Mouse (Mus musculus): Measurements from ENCODE around the gene Snx6. TPM values are rescaled to one million over a fixed set of nuclear protein-coding genes. Genes with fewer than 3 reads are reported as not detected.

Gene Snx6
- polyA plus RNA-seq (2014; fragmentation: Nextera tagmentation; extraction: Ambion mirVana): 204 and 216 TPM in 2 replicates

DNA sequence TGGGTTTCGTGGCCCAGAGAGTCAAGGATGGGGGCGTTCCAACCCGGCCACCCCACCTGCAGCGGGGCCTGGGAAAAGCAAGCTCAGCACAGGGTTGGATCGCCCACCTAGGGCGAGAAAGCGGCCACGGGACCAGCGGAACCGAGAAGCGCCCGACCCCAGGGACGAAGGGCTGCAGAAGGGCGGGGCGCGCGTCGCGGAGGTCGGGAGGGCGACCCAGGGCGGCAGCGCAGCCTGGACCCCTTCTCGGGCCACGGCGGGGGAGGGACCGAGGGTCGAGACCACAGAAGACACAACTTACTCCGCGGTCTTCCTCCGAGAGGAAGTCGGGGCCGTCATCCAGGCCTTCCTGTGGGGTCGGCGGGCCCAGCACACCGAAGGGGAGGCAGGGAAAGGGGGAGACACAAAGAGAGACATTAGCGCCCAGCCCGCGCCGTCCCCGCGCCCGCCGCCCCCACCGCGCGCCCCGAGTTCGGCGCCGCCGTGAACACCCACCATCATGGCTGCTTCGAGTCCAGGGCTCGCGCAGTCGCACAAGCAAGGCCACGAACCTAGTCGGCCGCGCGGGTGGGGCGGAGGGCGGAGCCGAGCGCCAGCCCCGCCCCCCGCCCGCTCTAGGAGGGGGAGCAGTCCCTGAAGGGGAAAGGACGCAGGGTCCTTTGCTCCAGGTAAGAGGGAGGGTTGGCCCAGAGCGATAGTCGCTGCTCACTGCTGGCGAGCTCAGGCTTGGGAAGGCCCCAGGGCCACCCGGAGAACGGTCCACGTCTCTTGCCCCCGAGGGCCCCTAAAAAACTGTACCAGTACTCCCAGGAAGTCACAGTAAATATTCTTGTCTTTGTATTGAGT, at the start of gene Snx6:
Gene Snx6 (minus strand): TSS at position 551 of the 846 bp plus-strand sequence.
- Histone ChIP-seq H3K27ac (ENCODE audit: low read length) (peak within 1 kb of the TSS; percentile 85), H3K36me3 (ENCODE audit: control insufficient read depth, insufficient read depth, low read length) (no peaks in the 10 kb centered on the region; the same call in 1 of the 2 replicates), H3K9me3 (ENCODE audit: control insufficient read depth, low read depth, low read length) (no peaks in the 10 kb centered on the region), H3K4me3 (ENCODE audit: low read depth, low read length) (peak within 1 kb of the TSS; percentile 88), H3K27me3 (ENCODE audit: control insufficient read depth, insufficient read depth, low read length) (no peaks in the 10 kb centered on the region), H3K9ac (replicated peaks; ENCODE audit: low read depth, low read length) (peak within 1 kb of the TSS; percentile 93), H3K4me2 (replicated peaks; ENCODE audit: low read depth, low read length) (peak within 1 kb of the TSS; percentile 66), H3K4me1 (ENCODE audit: control insufficient read depth, insufficient read depth, low read length) (peaks cover 25% of the 10 kb centered on the region; the same call in 1 of the 2 replicates)
- ATAC-seq (ENCODE audit: insufficient number of reproducible peaks, insufficient read depth, low FRiP score, low read depth): peak; percentile 94
- under 1% methylated on average over 73 of the region's 76 CpGs for WGBS

DNA sequence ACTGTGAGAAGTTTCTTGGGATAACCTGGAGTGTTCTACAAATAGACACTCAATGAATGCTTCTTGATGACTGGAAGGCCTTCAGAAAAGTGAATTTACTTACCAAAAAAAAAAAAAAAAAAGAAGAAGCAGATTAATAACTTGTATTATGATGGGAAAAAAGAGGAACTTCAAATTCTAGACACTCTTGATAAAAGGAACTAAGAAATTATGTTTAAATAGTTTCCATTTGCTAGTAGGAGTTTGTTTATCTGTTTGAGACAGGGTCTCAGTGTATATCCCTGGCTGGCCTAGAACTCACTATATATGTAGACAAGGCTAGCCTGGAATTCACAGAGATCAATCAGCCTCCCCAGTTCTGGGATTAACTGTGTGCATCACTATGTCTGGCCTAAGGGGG, 48.9 kb upstream of the Snx6 start:
- Histone ChIP-seq H3K4me2 (replicated peaks; ENCODE audit: low read depth, low read length) (no peak overlapping the region), H3K4me3 (ENCODE audit: low read depth, low read length) (no peak overlapping the region), H3K4me1 (ENCODE audit: control insufficient read depth, insufficient read depth, low read length) (no peaks in the 10 kb centered on the region), H3K27ac (ENCODE audit: low read length) (no peak overlapping the region), H3K9ac (replicated peaks; ENCODE audit: low read depth, low read length) (no peak overlapping the region), H3K36me3 (ENCODE audit: control insufficient read depth, insufficient read depth, low read length) (no peaks in the 10 kb centered on the region), H3K9me3 (ENCODE audit: control insufficient read depth, low read depth, low read length) (no peaks in the 10 kb centered on the region), H3K27me3 (ENCODE audit: control insufficient read depth, insufficient read depth, low read length) (no peaks in the 10 kb centered on the region)
- ATAC-seq (ENCODE audit: insufficient number of reproducible peaks, insufficient read depth, low FRiP score, low read depth): no peak

DNA sequence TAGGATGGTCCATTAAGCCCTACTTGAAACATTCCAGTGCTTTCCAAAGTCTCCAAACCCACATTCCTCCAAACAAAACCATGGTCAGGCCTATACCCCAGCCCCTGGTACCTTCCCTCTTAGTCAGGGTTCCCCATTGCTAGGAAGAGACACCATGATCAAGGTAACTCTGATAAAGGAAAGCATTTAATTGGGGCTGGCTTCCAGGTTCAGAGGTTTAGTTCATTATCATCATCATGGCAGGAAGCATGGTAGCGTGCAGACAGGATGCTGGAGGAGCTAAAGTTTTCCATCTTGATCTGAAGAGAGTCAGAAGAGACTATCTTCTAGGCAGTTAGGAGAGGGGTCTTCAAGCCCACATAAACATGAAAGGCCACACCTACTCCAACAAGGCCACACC, 46.1 kb upstream of the Snx6 start:
- Histone ChIP-seq H3K9ac (replicated peaks; ENCODE audit: low read depth, low read length) (no peak overlapping the region), H3K4me3 (ENCODE audit: low read depth, low read length) (no peak overlapping the region), H3K9me3 (ENCODE audit: control insufficient read depth, low read depth, low read length) (no peaks in the 10 kb centered on the region), H3K27ac (ENCODE audit: low read length) (no peak overlapping the region), H3K36me3 (ENCODE audit: control insufficient read depth, insufficient read depth, low read length) (no peaks in the 10 kb centered on the region), H3K27me3 (ENCODE audit: control insufficient read depth, insufficient read depth, low read length) (no peaks in the 10 kb centered on the region), H3K4me2 (replicated peaks; ENCODE audit: low read depth, low read length) (no peak overlapping the region), H3K4me1 (ENCODE audit: control insufficient read depth, insufficient read depth, low read length) (no peaks in the 10 kb centered on the region)
- ATAC-seq (ENCODE audit: insufficient number of reproducible peaks, insufficient read depth, low FRiP score, low read depth): no peak
- WGBS: 82% methylated on average over 1 of the region's 1 CpGs

DNA sequence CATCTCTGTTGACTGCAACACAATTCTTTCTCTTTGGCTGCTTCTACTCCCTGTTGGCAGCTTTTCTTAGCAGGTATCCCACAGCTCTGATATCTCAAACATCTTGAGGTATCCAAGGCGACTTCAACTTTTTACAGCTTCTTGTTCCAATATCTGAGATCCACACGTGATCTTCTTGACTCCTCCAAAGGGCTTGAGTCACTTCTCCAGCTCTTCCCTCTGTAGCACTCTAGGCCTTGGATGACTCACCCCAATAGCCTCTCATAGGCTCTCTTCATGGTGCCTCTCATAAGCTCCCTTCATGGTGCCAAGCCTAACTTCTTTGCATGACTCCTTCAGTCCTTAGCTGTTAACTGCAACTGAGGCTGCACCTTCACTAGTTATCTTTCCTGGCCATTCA, 44.3 kb upstream of the Snx6 start:
- no peaks in the 10 kb centered on the region for H3K36me3 ChIP-seq (ENCODE audit: control insufficient read depth, insufficient read depth, low read length)
- no peak overlapping the region for H3K4me2 ChIP-seq (replicated peaks; ENCODE audit: low read depth, low read length)
- no peak overlapping the region for H3K27ac ChIP-seq (ENCODE audit: low read length)
- H3K4me3 ChIP-seq (ENCODE audit: low read depth, low read length): no peak overlapping the region
- ATAC-seq (ENCODE audit: insufficient number of reproducible peaks, insufficient read depth, low FRiP score, low read depth): no peak
- no peaks in the 10 kb centered on the region for H3K9me3 ChIP-seq (ENCODE audit: control insufficient read depth, low read depth, low read length)
- no peaks in the 10 kb centered on the region; the same call in 1 of the 2 replicates for H3K4me1 ChIP-seq (ENCODE audit: control insufficient read depth, insufficient read depth, low read length)
- no peak overlapping the region for H3K9ac ChIP-seq (replicated peaks; ENCODE audit: low read depth, low read length)
- no peaks in the 10 kb centered on the region for H3K27me3 ChIP-seq (ENCODE audit: control insufficient read depth, insufficient read depth, low read length)
- 79% methylated on average over 2 of the region's 2 CpGs for whole genome bisulfite sequencing

DNA sequence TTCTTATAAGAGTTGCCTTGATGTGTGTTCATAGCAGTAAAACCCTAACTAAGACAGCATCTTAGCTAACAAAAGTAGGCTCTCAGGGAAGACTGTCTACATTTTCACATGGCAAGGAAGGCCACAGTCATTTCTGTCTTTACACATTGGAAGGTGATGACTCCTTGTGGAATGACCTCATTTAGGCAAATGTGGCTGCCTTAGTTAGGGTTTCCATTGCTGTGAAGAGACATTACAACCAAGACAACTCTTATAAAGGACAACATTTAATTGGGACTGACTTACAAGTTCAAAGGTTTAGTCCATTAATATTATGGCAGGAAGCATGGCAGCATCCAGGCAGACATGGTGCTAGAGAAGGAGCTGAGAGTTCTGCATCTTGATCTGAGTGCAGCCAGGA, 43.4 kb upstream of the Snx6 start:
- Histone ChIP-seq H3K27me3 (ENCODE audit: control insufficient read depth, insufficient read depth, low read length) (no peaks in the 10 kb centered on the region), H3K4me3 (ENCODE audit: low read depth, low read length) (no peak overlapping the region), H3K27ac (ENCODE audit: low read length) (no peak overlapping the region), H3K4me2 (replicated peaks; ENCODE audit: low read depth, low read length) (no peak overlapping the region), H3K36me3 (ENCODE audit: control insufficient read depth, insufficient read depth, low read length) (no peaks in the 10 kb centered on the region), H3K9me3 (ENCODE audit: control insufficient read depth, low read depth, low read length) (no peaks in the 10 kb centered on the region), H3K9ac (replicated peaks; ENCODE audit: low read depth, low read length) (no peak overlapping the region), H3K4me1 (ENCODE audit: control insufficient read depth, insufficient read depth, low read length) (no peaks in the 10 kb centered on the region; the same call in 1 of the 2 replicates)
- no peak for ATAC-seq (ENCODE audit: insufficient number of reproducible peaks, insufficient read depth, low FRiP score, low read depth)

DNA sequence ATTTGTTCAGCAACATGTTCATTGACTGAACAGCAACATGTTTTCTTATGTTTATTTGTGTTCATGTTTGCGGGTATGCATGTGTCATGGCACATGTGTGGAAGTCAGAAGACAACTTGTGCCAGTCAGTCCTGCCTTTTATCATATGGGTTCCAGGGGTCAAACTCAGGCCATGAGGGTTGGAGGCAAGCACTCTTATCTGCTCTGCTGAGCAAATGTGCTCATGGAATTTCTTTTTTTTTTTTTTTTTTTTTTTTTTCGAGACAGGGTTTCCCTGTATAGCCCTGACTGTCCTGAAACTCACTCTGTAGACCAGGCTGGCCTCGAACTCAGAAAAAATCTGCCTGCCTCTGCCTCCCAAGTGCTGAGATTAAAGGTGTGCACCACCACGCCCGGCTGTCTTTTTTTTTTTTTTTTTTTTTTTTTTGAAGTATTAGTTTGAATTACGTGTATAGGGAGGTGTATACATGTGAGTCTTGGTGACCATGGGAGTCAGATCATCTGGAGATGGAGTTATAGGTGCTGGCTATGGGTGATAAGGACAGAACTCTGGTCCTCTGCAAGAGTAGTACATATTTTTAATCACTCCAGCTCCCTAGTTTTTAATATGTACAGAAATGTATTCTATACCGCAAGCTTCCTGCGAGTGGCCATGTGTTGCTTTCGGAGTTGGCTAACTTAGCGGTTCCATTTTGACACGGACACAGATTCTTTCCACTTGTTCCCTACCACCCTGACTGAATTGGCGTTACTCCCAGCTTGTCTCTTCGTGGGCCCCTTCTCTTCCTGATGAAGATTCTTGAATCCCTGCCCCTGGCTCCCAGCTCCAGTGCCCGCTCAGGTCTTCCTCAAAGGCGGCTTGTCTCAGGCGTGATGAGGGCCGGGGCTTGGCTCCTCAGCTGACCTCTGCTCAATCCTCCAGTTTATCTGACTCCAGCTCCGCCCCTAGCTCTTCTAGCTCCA, 40.4 kb upstream of the Snx6 start:
- 72% methylated on average over 17 of the region's 18 CpGs for WGBS
- H3K4me2 ChIP-seq (replicated peaks; ENCODE audit: low read depth, low read length): peak overlapping the region; percentile 35; the same call in 1 of the 2 replicates
- peak overlapping the region; percentile 59; the same call in 1 of the 2 replicates for H3K27ac ChIP-seq (ENCODE audit: low read length)
- no peaks in the 10 kb centered on the region; the same call in 1 of the 2 replicates for H3K4me1 ChIP-seq (ENCODE audit: control insufficient read depth, insufficient read depth, low read length)
- H3K9ac ChIP-seq (replicated peaks; ENCODE audit: low read depth, low read length): no peak overlapping the region
- no peaks in the 10 kb centered on the region for H3K9me3 ChIP-seq (ENCODE audit: control insufficient read depth, low read depth, low read length)
- H3K4me3 ChIP-seq (ENCODE audit: low read depth, low read length): no peak overlapping the region
- H3K36me3 ChIP-seq (ENCODE audit: control insufficient read depth, insufficient read depth, low read length): no peaks in the 10 kb centered on the region
- H3K27me3 ChIP-seq (ENCODE audit: control insufficient read depth, insufficient read depth, low read length): no peaks in the 10 kb centered on the region
- ATAC-seq (ENCODE audit: insufficient number of reproducible peaks, insufficient read depth, low FRiP score, low read depth): no peak

DNA sequence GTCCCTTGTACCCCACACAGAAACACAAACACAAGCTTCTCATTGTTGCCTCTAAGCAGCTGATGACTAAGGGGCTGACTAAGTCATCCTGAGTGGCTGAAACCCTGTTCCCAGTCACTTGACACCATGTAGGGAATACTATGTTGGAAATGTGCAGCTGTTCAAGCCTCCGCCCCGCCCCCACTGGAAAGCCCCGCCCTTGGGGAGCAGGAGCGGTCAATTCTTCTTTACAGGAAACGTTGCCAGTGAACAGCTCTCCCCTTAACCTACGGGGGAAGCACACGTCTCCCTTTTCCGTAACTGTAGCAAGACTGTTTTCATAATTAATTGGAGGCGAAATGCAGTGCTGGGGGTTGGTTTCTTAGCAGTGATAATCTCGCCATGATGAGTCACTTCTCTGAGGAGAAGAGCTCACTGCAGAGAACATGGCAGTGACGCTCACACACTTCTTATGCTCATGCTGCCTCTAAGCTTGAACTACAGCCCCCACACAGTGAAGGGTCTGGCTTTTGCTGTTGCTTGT, 39.5 kb upstream of the Snx6 start:
- Histone ChIP-seq H3K9me3 (ENCODE audit: control insufficient read depth, low read depth, low read length) (no peaks in the 10 kb centered on the region), H3K27ac (ENCODE audit: low read length) (peak overlapping the region; percentile 59), H3K9ac (replicated peaks; ENCODE audit: low read depth, low read length) (no peak overlapping the region)

DNA sequence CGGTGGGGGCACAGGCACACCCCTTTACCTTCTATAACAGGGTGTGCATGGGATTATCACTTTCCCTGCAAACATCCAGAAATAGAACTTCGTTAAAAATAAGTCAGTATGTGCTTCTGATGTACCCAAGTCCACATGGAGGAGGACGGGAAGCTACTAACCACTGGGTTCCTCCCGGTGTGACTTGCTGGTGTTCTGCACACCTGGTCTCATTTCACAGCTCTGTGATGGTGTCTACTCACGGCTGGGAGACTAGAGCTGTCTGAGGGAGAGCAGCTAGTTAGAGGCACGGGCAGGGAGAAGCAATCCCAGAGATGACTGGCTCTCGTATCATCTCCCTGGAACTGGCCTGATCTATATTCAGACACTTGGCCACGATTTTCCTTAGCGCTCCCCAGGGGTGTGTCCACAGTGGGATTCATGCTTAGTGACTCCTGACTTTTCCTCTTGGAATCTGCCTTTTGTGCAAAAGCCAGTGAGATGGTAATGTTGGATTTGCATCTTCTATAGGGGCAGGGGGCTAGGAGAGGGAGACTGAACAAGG, 38.4 kb upstream of the Snx6 start:
- no peak overlapping the region for H3K9ac ChIP-seq (replicated peaks; ENCODE audit: low read depth, low read length)
- no peaks in the 10 kb centered on the region for H3K36me3 ChIP-seq (ENCODE audit: control insufficient read depth, insufficient read depth, low read length)
- no peak overlapping the region for H3K4me3 ChIP-seq (ENCODE audit: low read depth, low read length)
- no peak overlapping the region for H3K4me2 ChIP-seq (replicated peaks; ENCODE audit: low read depth, low read length)
- H3K9me3 ChIP-seq (ENCODE audit: control insufficient read depth, low read depth, low read length): no peaks in the 10 kb centered on the region
- H3K4me1 ChIP-seq (ENCODE audit: control insufficient read depth, insufficient read depth, low read length): no peaks in the 10 kb centered on the region; the same call in 1 of the 2 replicates
- no peak overlapping the region for H3K27ac ChIP-seq (ENCODE audit: low read length)
- WGBS: 70% methylated on average over 9 of the region's 9 CpGs
- H3K27me3 ChIP-seq (ENCODE audit: control insufficient read depth, insufficient read depth, low read length): no peaks in the 10 kb centered on the region
- no peak for ATAC-seq (ENCODE audit: insufficient number of reproducible peaks, insufficient read depth, low FRiP score, low read depth)

More for the DNA sequence above, 39.5 kb upstream of the Snx6 start:
- H3K4me3 ChIP-seq (ENCODE audit: low read depth, low read length): peak overlapping the region; percentile 20
- H3K4me2 ChIP-seq (replicated peaks; ENCODE audit: low read depth, low read length): peak overlapping the region; percentile 35
- WGBS: 4% methylated on average over 11 of the region's 11 CpGs
- no peaks in the 10 kb centered on the region for H3K36me3 ChIP-seq (ENCODE audit: control insufficient read depth, insufficient read depth, low read length)
- H3K27me3 ChIP-seq (ENCODE audit: control insufficient read depth, insufficient read depth, low read length): no peaks in the 10 kb centered on the region
- ATAC-seq (ENCODE audit: insufficient number of reproducible peaks, insufficient read depth, low FRiP score, low read depth): peak; percentile 81
- H3K4me1 ChIP-seq (ENCODE audit: control insufficient read depth, insufficient read depth, low read length): no peaks in the 10 kb centered on the region; the same call in 1 of the 2 replicates

All from stomach, embryonic 14.5 days (tissue).